28 mouse cellular contexts compared by ENCODE assay signal in the genomic region with DNA sequence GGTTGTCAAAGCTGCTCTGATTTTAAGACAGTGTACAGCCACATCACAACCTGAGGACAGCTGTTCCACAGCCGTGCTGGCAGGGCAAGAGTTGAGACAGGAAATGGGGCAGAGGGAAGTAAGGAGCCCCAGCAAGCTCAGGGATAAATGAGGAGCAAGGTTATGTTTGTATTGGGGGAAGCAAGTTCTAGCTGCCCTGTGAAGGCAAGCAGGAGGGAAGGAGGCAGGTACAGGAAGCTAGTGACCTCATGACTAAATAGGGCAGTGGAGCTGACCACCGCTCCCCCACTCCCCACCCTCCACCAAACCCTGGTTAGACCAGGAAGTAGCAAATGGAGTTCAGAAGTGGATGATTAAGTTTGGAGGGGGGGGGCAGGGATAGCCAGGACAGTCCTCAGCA. TPM values are rescaled to one million over a fixed set of nuclear protein-coding genes. Genes with fewer than 3 reads are reported as not detected.
DNase-seq lines count a peak whose midpoint lies in the region; ATAC-seq and TF ChIP-seq lines count a peak whose summit lies in the region.
"Had no signal": no experiment of that assay in that cellular context is flagged by ENCODE, and none has a peak within 500 bp of the region (broad histone marks: within the 10 kb centered on the region; RNA-seq: fewer than 3 reads in every experiment).

No protein-coding gene starts in this region.

- no peaks in the 10 kb centered on the region for H3K27me3 ChIP-seq in intestine, postnatal 0 days (replicated peaks; ENCODE audit: control insufficient read depth, insufficient read depth, low read length)
- no peaks in the 10 kb centered on the region for H3K27me3 ChIP-seq in intestine, embryonic 16.5 days (replicated peaks; ENCODE audit: control insufficient read depth, insufficient read depth, low read length)
- no peaks in the 10 kb centered on the region for H3K27me3 ChIP-seq in stomach, embryonic 16.5 days (ENCODE audit: control insufficient read depth, insufficient read depth, low read length)
- H3K27me3 ChIP-seq: hindbrain, embryonic 15.5 days had no signal

- no peak overlapping the region for H3K27ac ChIP-seq in intestine, postnatal 0 days (ENCODE audit: low read depth, low read length)
- H3K27ac ChIP-seq in intestine, embryonic 16.5 days (ENCODE audit: low read length): no peak overlapping the region
- no peak overlapping the region for H3K27ac ChIP-seq in stomach, embryonic 16.5 days (ENCODE audit: low read length)
- H3K27ac ChIP-seq: forebrain, embryonic 10.5 days; forebrain, embryonic 13.5 days; heart, embryonic 13.5 days; hindbrain, embryonic 12.5 days; hindbrain, embryonic 15.5 days had no signal

- DNase-seq in CD4-positive, CD25-positive, alpha-beta regulatory T cell, adult 2 months (ENCODE audit: low read depth, low spot score): peak; percentile 34
- peak; percentile 29 for DNase-seq in urinary bladder, postnatal 14 days (ENCODE audit: low spot score)
- no peak for DNase-seq in urinary bladder, postnatal 25 days (ENCODE audit: low spot score)
- no peak for DNase-seq in layer of hippocampus, adult 8-10 months (ENCODE audit: low spot score in 2 of 2)
- DNase-seq: adrenal gland, adult 8-10 months; adrenal gland, postnatal 25 days; B cell, adult 2 months; cerebellum, adult 8-10 months; cerebellum, postnatal 10 days; embryo, embryonic 11 days; gastrocnemius, postnatal 10 days; gastrocnemius, postnatal 36 days had no signal

- no peak overlapping the region for H3K4me3 ChIP-seq in intestine, postnatal 0 days (ENCODE audit: low read depth, low read length)
- H3K4me3 ChIP-seq in intestine, embryonic 16.5 days (ENCODE audit: low read length): no peak overlapping the region
- H3K4me3 ChIP-seq in stomach, embryonic 16.5 days (replicated peaks; ENCODE audit: low read length): no peak overlapping the region
- H3K4me3 ChIP-seq: forebrain, embryonic 10.5 days; forebrain, embryonic 13.5 days; heart, embryonic 13.5 days; hindbrain, embryonic 12.5 days; hindbrain, embryonic 15.5 days had no signal

- no peaks in the 10 kb centered on the region for H3K9me3 ChIP-seq in intestine, postnatal 0 days (ENCODE audit: control insufficient read depth)
- H3K9me3 ChIP-seq in intestine, embryonic 16.5 days (ENCODE audit: control insufficient read depth, low read length): no peaks in the 10 kb centered on the region
- H3K9me3 ChIP-seq in stomach, embryonic 16.5 days (replicated peaks; ENCODE audit: control insufficient read depth, low read length): no peaks in the 10 kb centered on the region
- H3K9me3 ChIP-seq: forebrain, embryonic 10.5 days; forebrain, embryonic 13.5 days; heart, embryonic 13.5 days; hindbrain, embryonic 12.5 days; hindbrain, embryonic 15.5 days had no signal

- H3K36me3 ChIP-seq in intestine, postnatal 0 days (ENCODE audit: control insufficient read depth, insufficient read depth): no peaks in the 10 kb centered on the region
- H3K36me3 ChIP-seq in intestine, embryonic 16.5 days (ENCODE audit: control insufficient read depth, insufficient read depth, low read length): no peaks in the 10 kb centered on the region
- H3K36me3 ChIP-seq in stomach, embryonic 16.5 days (ENCODE audit: control insufficient read depth, insufficient read depth, low read length): no peaks in the 10 kb centered on the region
- H3K36me3 ChIP-seq: forebrain, embryonic 10.5 days; heart, embryonic 13.5 days; hindbrain, embryonic 12.5 days; hindbrain, embryonic 15.5 days had no signal

- no peak for TF ChIP-seq CTCF in intestine, postnatal 0 days (IDR thresholded peaks at IDR 0.05; ENCODE audit: low read depth)

- 33% methylated on average over 2 of the region's 2 CpGs for WGBS in intestine, postnatal 0 days
- 28% methylated on average over 2 of the region's 2 CpGs for WGBS in intestine, embryonic 16.5 days
- WGBS in stomach, embryonic 16.5 days: 41% methylated on average over 2 of the region's 2 CpGs

- no peak overlapping the region for H3K4me2 ChIP-seq in intestine, postnatal 0 days (replicated peaks; ENCODE audit: low read depth)
- no peak overlapping the region for H3K4me2 ChIP-seq in intestine, embryonic 16.5 days (ENCODE audit: low read depth, low read length)
- no peak overlapping the region for H3K4me2 ChIP-seq in stomach, embryonic 16.5 days (ENCODE audit: low read depth, low read length)
- H3K4me2 ChIP-seq: forebrain, embryonic 13.5 days; heart, embryonic 13.5 days; hindbrain, embryonic 12.5 days; hindbrain, embryonic 15.5 days had no signal

- no peak for ATAC-seq in CD4-positive, CD25-positive, alpha-beta regulatory T cell, adult 4 months
- ATAC-seq in intestine, postnatal 0 days: peak; percentile 24; the same call in 1 of the 2 replicates
- no peak for ATAC-seq in intestine, embryonic 16.5 days
- peak; percentile 53; the same call in 1 of the 2 replicates for ATAC-seq in stomach, embryonic 16.5 days (ENCODE audit: insufficient read depth, low FRiP score)
- ATAC-seq: activated CD4-positive, CD25-positive, alpha-beta regulatory T cell, adult 4 months; forebrain, embryonic 13.5 days; forebrain, embryonic 16.5 days had no signal

- no peaks in the 10 kb centered on the region for H3K4me1 ChIP-seq in intestine, postnatal 0 days (replicated peaks; ENCODE audit: control insufficient read depth, insufficient read depth, low read length)
- peaks cover 3% of the 10 kb centered on the region; the same call in 1 of the 2 replicates for H3K4me1 ChIP-seq in intestine, embryonic 16.5 days (ENCODE audit: control insufficient read depth, insufficient read depth, low read length)
- H3K4me1 ChIP-seq in stomach, embryonic 16.5 days (ENCODE audit: control insufficient read depth, insufficient read depth, low read length): no peaks in the 10 kb centered on the region
- H3K4me1 ChIP-seq: forebrain, embryonic 13.5 days; hindbrain, embryonic 12.5 days; hindbrain, embryonic 15.5 days had no signal

- H3K9ac ChIP-seq in intestine, postnatal 0 days (ENCODE audit: low read depth, low read length): no peak overlapping the region
- H3K9ac ChIP-seq in intestine, embryonic 16.5 days (ENCODE audit: low read depth, low read length): no peak overlapping the region
- H3K9ac ChIP-seq in stomach, embryonic 16.5 days (ENCODE audit: low read length): no peak overlapping the region
- H3K9ac ChIP-seq: forebrain, embryonic 13.5 days; heart, embryonic 13.5 days; hindbrain, embryonic 12.5 days; hindbrain, embryonic 15.5 days had no signal

RNA-seq across cellular contexts. Expression of a gene that starts 12.6 kb away (rescaled TPM):
- not detected for polyA plus RNA-seq in CD4-positive, CD25-positive, alpha-beta regulatory T cell, adult 4 months (2017; shearing (Covaris generic))
- 0.63 and 0.84 TPM in 2 replicates for polyA plus RNA-seq in intestine, postnatal 0 days (2015; fragmentation: Nextera tagmentation; extraction: Ambion mirVana)
- polyA plus RNA-seq in intestine, embryonic 16.5 days (2015; fragmentation: Nextera tagmentation; extraction: Ambion mirVana): 0.45 and 0.82 TPM in 2 replicates
- polyA plus RNA-seq in stomach, embryonic 16.5 days (2015; fragmentation: Nextera tagmentation; extraction: Ambion mirVana): 1.8 TPM in 2 replicates
- total RNA-seq in layer of hippocampus, adult 8-10 months (2022): 1 to 10 TPM; 1.7 to 3.1 (median 2.9) TPM
- total RNA-seq: gastrocnemius, postnatal 36 days; granulocyte monocyte progenitor cell, adult 5-6 weeks; heart, adult 8-10 months; heart, postnatal 14 days; hematopoietic stem cell, adult 5-6 weeks had no signal
- polyA plus RNA-seq: activated CD4-positive, CD25-positive, alpha-beta regulatory T cell, adult 4 months; forebrain, embryonic 13.5 days had no signal

RNA-seq across cellular contexts. Expression of a gene that starts 14.1 kb away (rescaled TPM):
- polyA plus RNA-seq in CD4-positive, CD25-positive, alpha-beta regulatory T cell, adult 4 months (2017; shearing (Covaris generic)): 100 to 1,000 TPM; 529 to 771 TPM
- polyA plus RNA-seq in intestine, postnatal 0 days (2015; fragmentation: Nextera tagmentation; extraction: Ambion mirVana): 0.58 and 0.63 TPM in 2 replicates
- 1.8 and 2.1 TPM in 2 replicates for polyA plus RNA-seq in intestine, embryonic 16.5 days (2015; fragmentation: Nextera tagmentation; extraction: Ambion mirVana)
- polyA plus RNA-seq in stomach, embryonic 16.5 days (2015; fragmentation: Nextera tagmentation; extraction: Ambion mirVana): 0.75 and 0.92 TPM in 2 replicates
- under 1 TPM; 0.12 to 0.50 (median 0.30) TPM for total RNA-seq in layer of hippocampus, adult 8-10 months (2022)
- total RNA-seq: gastrocnemius, adult 18-20 months; gastrocnemius, postnatal 36 days; granulocyte monocyte progenitor cell, adult 5-6 weeks had no signal
- polyA plus RNA-seq: forebrain, embryonic 10.5 days; forebrain, embryonic 13.5 days; forebrain, embryonic 16.5 days had no signal

RNA-seq across cellular contexts. Expression of a gene that starts 50.2 kb away (rescaled TPM):
- polyA plus RNA-seq in CD4-positive, CD25-positive, alpha-beta regulatory T cell, adult 4 months (2017; shearing (Covaris generic)): 10 to 100 TPM; 10.2 to 14.3 TPM
- 14.3 and 16.0 TPM in 2 replicates for polyA plus RNA-seq in intestine, postnatal 0 days (2015; fragmentation: Nextera tagmentation; extraction: Ambion mirVana)
- 24.0 and 25.5 TPM in 2 replicates for polyA plus RNA-seq in intestine, embryonic 16.5 days (2015; fragmentation: Nextera tagmentation; extraction: Ambion mirVana)
- polyA plus RNA-seq in stomach, embryonic 16.5 days (2015; fragmentation: Nextera tagmentation; extraction: Ambion mirVana): 31.3 and 35.6 TPM in 2 replicates
- 1 to 10 TPM; 2.1 to 3.4 (median 3.0) TPM for total RNA-seq in layer of hippocampus, adult 8-10 months (2022)

RNA-seq across cellular contexts. Expression of a gene that starts 52.6 kb away (rescaled TPM):
- 1 to 10 TPM; 5.1 to 5.5 TPM for polyA plus RNA-seq in CD4-positive, CD25-positive, alpha-beta regulatory T cell, adult 4 months (2017; shearing (Covaris generic))
- polyA plus RNA-seq in intestine, postnatal 0 days (2015; fragmentation: Nextera tagmentation; extraction: Ambion mirVana): 18.6 and 20.1 TPM in 2 replicates
- 20.2 and 23.6 TPM in 2 replicates for polyA plus RNA-seq in intestine, embryonic 16.5 days (2015; fragmentation: Nextera tagmentation; extraction: Ambion mirVana)
- polyA plus RNA-seq in stomach, embryonic 16.5 days (2015; fragmentation: Nextera tagmentation; extraction: Ambion mirVana): 28.1 and 32.0 TPM in 2 replicates
- total RNA-seq in layer of hippocampus, adult 8-10 months (2022): 100 to 1,000 TPM; 245 to 269 (median 260) TPM

Comparison
In these comparisons a context has a peak if more than half of its experiments do, and no peak if none do; other contexts are left out.
1. DNase-seq: peak in CD4-positive, CD25-positive, alpha-beta regulatory T cell, adult 2 months (single experiment) and urinary bladder, postnatal 14 days (single experiment); none in urinary bladder, postnatal 25 days (single experiment) and layer of hippocampus, adult 8-10 months (0 of 2).
2. ATAC-seq: peak in intestine, postnatal 0 days (single experiment) and stomach, embryonic 16.5 days (single experiment); none in CD4-positive, CD25-positive, alpha-beta regulatory T cell, adult 4 months (single experiment) and intestine, embryonic 16.5 days (single experiment).
3. RNA of a gene that starts 14.1 kb away (polyA plus RNA-seq): 529 to 771 TPM in CD4-positive, CD25-positive, alpha-beta regulatory T cell, adult 4 months; 1.8 to 2.1 TPM in intestine, embryonic 16.5 days, 0.75 to 0.92 TPM in stomach, embryonic 16.5 days and 0.58 to 0.63 TPM in intestine, postnatal 0 days; every median in the first group is over 100 times any median in the second.